Mouse (Mus musculus): ENCODE results near the gene Zfp560. TPM values are rescaled to one million over a fixed set of nuclear protein-coding genes. Genes with fewer than 3 reads are reported as not detected.
"Not testable (repeated sequence)": the region's sequence is repeated elsewhere in the genome, so short reads cannot be mapped to it uniquely, and the experiment has no call there.

Gene Zfp560
- total RNA-seq (2021), result 10 to 100 TPM in 1 of 2 experiments, 1 to 10 TPM in 1; 9.5 to 11.7 TPM

GRCm38 (mm10) chr9:20384532-20385342, at the start of gene Zfp560:
TSS of gene Zfp560 (minus strand) at chr9:20385177.
- intact Hi-C loops (cut with DNase I), result loop anchor here (5.0 kb wide), 3 partner anchors 73 to 268 kb away; partner anchors contain the start of gene Pin1
- peak; percentile 91 to 92 for DNase-seq

- intact Hi-C loops (cut with DNase I), result no loop called here
- no peak for DNase-seq
Measured at GRCm38 (mm10) chr9:20430004-20430403, 45.0 kb upstream of the Zfp560 start.

GRCm38 (mm10) chr9:20411460-20411859, 26.5 kb upstream of the Zfp560 start:
- intact Hi-C loops (cut with DNase I), result no loop called here
- no peak for DNase-seq

- no peak for DNase-seq
- intact Hi-C loops (cut with DNase I), result no loop called here
Measured at GRCm38 (mm10) chr9:20409319-20409718, 24.3 kb upstream of the Zfp560 start.

GRCm38 (mm10) chr9:20385343-20385703, 346 bp upstream of the Zfp560 start:
- intact Hi-C loops (cut with DNase I), result loop anchor here (5.0 kb wide), 1 partner anchor 72 kb away; no protein-coding TSS in a partner anchor
- DNase-seq, result no peak

- DNase-seq, result no peak
- intact Hi-C loops (cut with DNase I), result loop anchor here (5.0 kb wide), 2 partner anchors 159 to 269 kb away; partner anchors contain the start of gene Pin1
Measured at GRCm38 (mm10) chr9:20383659-20384058, 1.3 kb downstream of the Zfp560 start.

- DNase-seq, result no peak
- intact Hi-C loops (cut with DNase I), result no loop called here
Measured at GRCm38 (mm10) chr9:20374712-20375111, 10.3 kb downstream of the Zfp560 start.

GRCm38 (mm10) chr9:20367311-20367710, 17.7 kb downstream of the Zfp560 start:
- no peak for DNase-seq
- intact Hi-C loops (cut with DNase I), result no loop called here

- intact Hi-C loops (cut with DNase I), result no loop called here
- no peak for DNase-seq
Measured at GRCm38 (mm10) chr9:20348501-20348900, 36.5 kb downstream of the Zfp560 start.

- intact Hi-C loops (cut with DNase I), result no loop called here
- no peak for DNase-seq
Measured at GRCm38 (mm10) chr9:20335994-20336393, 49.0 kb downstream of the Zfp560 start, which contains the start of gene Olfr18. TSS of gene Olfr18 (minus strand) at chr9:20336094.

GRCm38 (mm10) chr9:20298232-20298631, 86.7 kb downstream of the Zfp560 start, which contains the start of gene Olfr873:
TSS of gene Olfr873 (plus strand) at chr9:20298532.
- DNase-seq, result no peak
- intact Hi-C loops (cut with DNase I), result no loop called here

GRCm38 (mm10) chr9:20295562-20295961, 89.4 kb downstream of the Zfp560 start:
- intact Hi-C loops (cut with DNase I), result not testable (repeated sequence)

More at GRCm38 (mm10) chr9:20295562-20295961, 89.4 kb downstream of the Zfp560 start:
- DNase-seq, result not testable (repeated sequence)

Other genes starting within 250 kb of the Zfp560 start
- gene Olfr870, start 211.1 kb downstream of the Zfp560 start, total RNA-seq (2021), result not detected
- not detected for gene Olfr871, start 173.0 kb downstream of the Zfp560 start, total RNA-seq (2021)
- gene Olfr872, start 148.1 kb downstream of the Zfp560 start, total RNA-seq (2021), result not detected
- gene Olfr39, start 102.8 kb downstream of the Zfp560 start, total RNA-seq (2021), result not detected
- gene Olfr873, start 86.6 kb downstream of the Zfp560 start, total RNA-seq (2021), result not detected
- not detected for gene Olfr18, start 49.1 kb downstream of the Zfp560 start, total RNA-seq (2021)
- gene Zfp26, start 75.0 kb upstream of the Zfp560 start, total RNA-seq (2021), result 10 to 100 TPM in 1 of 2 experiments, 1 to 10 TPM in 1; 8.2 to 11.0 TPM
- 10 to 100 TPM in 1 of 2 experiments, 1 to 10 TPM in 1; 9.7 to 10.2 TPM for gene Zfp426, start 107.6 kb upstream of the Zfp560 start, total RNA-seq (2021)
- 10 to 100 TPM; 24.3 to 27.4 TPM for gene Zfp266, start 136.2 kb upstream of the Zfp560 start, total RNA-seq (2021)
- 1 to 10 TPM; 5.7 to 7.0 TPM for gene Zfp846, start 196.1 kb upstream of the Zfp560 start, total RNA-seq (2021)